Mouse (Mus musculus) intestine, embryonic 15.5 days (tissue): ENCODE results near the gene Gphn. TPM values are rescaled to one million over a fixed set of nuclear protein-coding genes. Genes with fewer than 3 reads are reported as not detected.

Experiments
- ATAC-seq: fragments of 200-750 bp; cut with Nextera tagmentation; 2 replicates; pipeline ENCODE4 v1.8.0; 2017; ENCODE audit warnings: moderate TSS enrichment, moderate library complexity
- H3K27ac ChIP-seq: fragments of 300-500 bp; sonication (generic); 2 replicates; pipeline ENCODE4 v1.5.1; 2015; ENCODE audit warnings: mild to moderate bottlenecking, inconsistent platforms
- H3K27me3 ChIP-seq: fragments of 300-500 bp; sonication (generic); replicated peaks from 2 replicates; pipeline ENCODE4 v1.6.1; 2015; ENCODE audit warnings: inconsistent platforms
- H3K36me3 ChIP-seq: fragments of 300-500 bp; sonication (generic); 2 replicates; pipeline ENCODE4 v1.6.1; 2015; ENCODE audit warnings: inconsistent platforms
- H3K4me1 ChIP-seq: fragments of 300-500 bp; sonication (generic); replicated peaks from 2 replicates; pipeline ENCODE4 v1.6.1; 2015; ENCODE audit warnings: inconsistent platforms
- H3K4me2 ChIP-seq: fragments of 300-500 bp; sonication (generic); replicated peaks from 2 replicates; pipeline ENCODE4 v1.6.1; 2015; ENCODE audit warnings: mild to moderate bottlenecking, inconsistent platforms
- H3K4me3 ChIP-seq: fragments of 300-500 bp; sonication (generic); replicated peaks from 2 replicates; pipeline ENCODE4 v1.5.1; 2015; ENCODE audit warnings: inconsistent platforms
- H3K9ac ChIP-seq: fragments of 300-500 bp; sonication (generic); 2 replicates; pipeline ENCODE4 v1.6.1; 2015; ENCODE audit warnings: inconsistent platforms
- H3K9me3 ChIP-seq: fragments of 300-500 bp; sonication (generic); 2 replicates; pipeline ENCODE4 v1.6.1; 2016; ENCODE audit warnings: inconsistent platforms
- WGBS: fragments of 180-500 bp; shearing (Covaris S2); methylation state at CpG from one replicate; pipeline ENCODE4 v1.1.7; 2015; 5-methylcytosine and 5-hydroxymethylcytosine counted together
- polyA plus RNA-seq: library from polyadenylated mRNA; unstranded; fragments of >200 nt; fragmentation: Nextera tagmentation; extraction: Ambion mirVana; gene quantifications from 2 replicates; pipeline ENCODE4 v1.2.1, GENCODE M21; 2015

Gphn gene
- 15.3 and 18.6 TPM in 2 replicates for polyA plus RNA-seq

- Histone ChIP-seq H3K9me3 (no peaks in the 10 kb centered on the region), H3K36me3 (no peaks in the 10 kb centered on the region), H3K27ac (peak within 1 kb of the TSS; percentile 100), H3K4me3 (peak within 1 kb of the TSS; percentile 93), H3K4me1 (0 out of 2 replicates have a peak, but pooled peaks cover 2% of the 10 kb centered on the region), H3K4me2 (peak within 1 kb of the TSS; percentile 76), H3K9ac (peak within 1 kb of the TSS; percentile 86), H3K27me3 (no peaks in the 10 kb centered on the region)
- peak; percentile 98 for ATAC-seq
- WGBS = under 1% methylated on average over 70 of the region's 70 CpGs
These were observed at the start of gene Gphn for GRCm38 (mm10) chr12:78225707-78226518. TSS of gene Gphn (plus strand) at chr12:78226379.

- H3K9me3 ChIP-seq = no peaks in the 10 kb centered on the region
- no peak overlapping the region for H3K27ac ChIP-seq
- ATAC-seq = no peak
- H3K36me3 ChIP-seq = no peaks in the 10 kb centered on the region
- 71% methylated on average over 2 of the region's 2 CpGs for WGBS
- no peak overlapping the region for H3K4me3 ChIP-seq
- no peaks in the 10 kb centered on the region for H3K4me1 ChIP-seq
- H3K9ac ChIP-seq = no peak overlapping the region
- no peaks in the 10 kb centered on the region for H3K27me3 ChIP-seq
- no peak overlapping the region for H3K4me2 ChIP-seq
These were observed 44.7 kb upstream of the Gphn start for GRCm38 (mm10) chr12:78181452-78181851.

GRCm38 (mm10) chr12:78193942-78194341 is 32.2 kb upstream of the Gphn start, which contains the start of gene Gm6657:
TSS of gene Gm6657 (plus strand) at chr12:78194242.
- no peaks in the 10 kb centered on the region for H3K27me3 ChIP-seq
- ATAC-seq = no peak
- H3K36me3 ChIP-seq = no peaks in the 10 kb centered on the region
- H3K4me2 ChIP-seq = no peak within 1 kb of the TSS
- no peak within 1 kb of the TSS for H3K9ac ChIP-seq
- no peaks in the 10 kb centered on the region for H3K4me1 ChIP-seq
- no peak within 1 kb of the TSS for H3K27ac ChIP-seq
- H3K9me3 ChIP-seq = no peaks in the 10 kb centered on the region
- H3K4me3 ChIP-seq = no peak within 1 kb of the TSS

- no peak overlapping the region for H3K4me2 ChIP-seq
- ATAC-seq = no peak
- no peaks in the 10 kb centered on the region for H3K27me3 ChIP-seq
- no peaks in the 10 kb centered on the region for H3K4me1 ChIP-seq
- H3K9me3 ChIP-seq = no peaks in the 10 kb centered on the region
- H3K36me3 ChIP-seq = no peaks in the 10 kb centered on the region
- 53% methylated on average over 2 of the region's 2 CpGs for WGBS
- no peak overlapping the region for H3K4me3 ChIP-seq
- H3K9ac ChIP-seq = no peak overlapping the region
- H3K27ac ChIP-seq = no peak overlapping the region
These were observed 30.8 kb upstream of the Gphn start for GRCm38 (mm10) chr12:78195368-78195767.

GRCm38 (mm10) chr12:78203646-78204045 is 22.5 kb upstream of the Gphn start:
- no peaks in the 10 kb centered on the region for H3K36me3 ChIP-seq
- no peaks in the 10 kb centered on the region for H3K27me3 ChIP-seq
- no peak overlapping the region for H3K9ac ChIP-seq
- ATAC-seq = no peak
- no peak overlapping the region for H3K4me2 ChIP-seq
- H3K27ac ChIP-seq = no peak overlapping the region
- WGBS = 70% methylated on average over 5 of the region's 5 CpGs
- H3K9me3 ChIP-seq = no peaks in the 10 kb centered on the region
- no peaks in the 10 kb centered on the region for H3K4me1 ChIP-seq
- no peak overlapping the region for H3K4me3 ChIP-seq

- Histone ChIP-seq H3K27ac (no peak overlapping the region), H3K27me3 (no peaks in the 10 kb centered on the region)
- ATAC-seq = peak; percentile 79
These were observed 20.1 kb upstream of the Gphn start for GRCm38 (mm10) chr12:78205915-78206570.

GRCm38 (mm10) chr12:78206571-78206960 is 19.6 kb upstream of the Gphn start:
- Histone ChIP-seq H3K4me1 (no peaks in the 10 kb centered on the region), H3K9me3 (no peaks in the 10 kb centered on the region), H3K36me3 (no peaks in the 10 kb centered on the region), H3K27me3 (no peaks in the 10 kb centered on the region), H3K9ac (no peak overlapping the region), H3K4me2 (peak overlapping the region; percentile 44), H3K4me3 (no peak overlapping the region), H3K27ac (no peak overlapping the region)
- 72% methylated on average over 4 of the region's 4 CpGs for WGBS
- no peak for ATAC-seq

More at GRCm38 (mm10) chr12:78205915-78206570, 20.1 kb upstream of the Gphn start:
- no peaks in the 10 kb centered on the region for H3K9me3 ChIP-seq
- peak overlapping the region; percentile 44 for H3K4me2 ChIP-seq
- H3K9ac ChIP-seq = no peak overlapping the region
- no peaks in the 10 kb centered on the region for H3K4me1 ChIP-seq
- WGBS = 9% methylated on average over 5 of the region's 5 CpGs
- 0 out of 2 replicates have a peak overlapping the region, but pooled peaks have one; percentile 10 for H3K4me3 ChIP-seq
- H3K36me3 ChIP-seq = no peaks in the 10 kb centered on the region

GRCm38 (mm10) chr12:78209856-78210255 is 16.3 kb upstream of the Gphn start:
- H3K27ac ChIP-seq = no peak overlapping the region
- no peak overlapping the region for H3K4me2 ChIP-seq
- no peak overlapping the region for H3K4me3 ChIP-seq
- no peaks in the 10 kb centered on the region for H3K9me3 ChIP-seq
- H3K36me3 ChIP-seq = no peaks in the 10 kb centered on the region
- H3K4me1 ChIP-seq = no peaks in the 10 kb centered on the region
- no peak overlapping the region for H3K9ac ChIP-seq
- WGBS = 86% methylated on average over 2 of the region's 2 CpGs
- ATAC-seq = no peak
- no peaks in the 10 kb centered on the region for H3K27me3 ChIP-seq

- Histone ChIP-seq H3K9me3 (no peaks in the 10 kb centered on the region), H3K9ac (no peak overlapping the region), H3K4me2 (no peak overlapping the region), H3K4me3 (no peak overlapping the region), H3K36me3 (no peaks in the 10 kb centered on the region), H3K27ac (no peak overlapping the region), H3K27me3 (no peaks in the 10 kb centered on the region), H3K4me1 (no peaks in the 10 kb centered on the region)
- ATAC-seq = no peak
- 67% methylated on average over 6 of the region's 6 CpGs for WGBS
These were observed 10.7 kb upstream of the Gphn start for GRCm38 (mm10) chr12:78215490-78215889.

- no peak overlapping the region for H3K9ac ChIP-seq
- no peaks in the 10 kb centered on the region for H3K27me3 ChIP-seq
- no peak overlapping the region for H3K27ac ChIP-seq
- no peaks in the 10 kb centered on the region for H3K36me3 ChIP-seq
- H3K4me2 ChIP-seq = no peak overlapping the region
- H3K4me3 ChIP-seq = no peak overlapping the region
- no peaks in the 10 kb centered on the region for H3K9me3 ChIP-seq
- no peak for ATAC-seq
- 69% methylated on average over 4 of the region's 4 CpGs for WGBS
- no peaks in the 10 kb centered on the region for H3K4me1 ChIP-seq
These were observed 6.9 kb upstream of the Gphn start for GRCm38 (mm10) chr12:78219191-78219825.

- no peaks in the 10 kb centered on the region for H3K9me3 ChIP-seq
- H3K27me3 ChIP-seq = no peaks in the 10 kb centered on the region
- ATAC-seq = peak; percentile 89
- WGBS = under 1% methylated on average over 47 of the region's 48 CpGs
- no peaks in the 10 kb centered on the region for H3K36me3 ChIP-seq
- H3K4me2 ChIP-seq = peak overlapping the region; percentile 76
- H3K4me3 ChIP-seq = peak overlapping the region; percentile 93
- 0 out of 2 replicates have a peak, but pooled peaks cover 2% of the 10 kb centered on the region for H3K4me1 ChIP-seq
- peak overlapping the region; percentile 86 for H3K9ac ChIP-seq
- H3K27ac ChIP-seq = peak overlapping the region; percentile 100
These were observed 318 bp downstream of the Gphn start for GRCm38 (mm10) chr12:78226519-78226875.
